Mouse (Mus musculus): Measurements from ENCODE around the gene Gm8094.
"Not testable (repeated sequence)": the region's sequence is repeated elsewhere in the genome, so short reads cannot be mapped to it uniquely, and the experiment has no call there.

Gm8094 gene

DNA sequence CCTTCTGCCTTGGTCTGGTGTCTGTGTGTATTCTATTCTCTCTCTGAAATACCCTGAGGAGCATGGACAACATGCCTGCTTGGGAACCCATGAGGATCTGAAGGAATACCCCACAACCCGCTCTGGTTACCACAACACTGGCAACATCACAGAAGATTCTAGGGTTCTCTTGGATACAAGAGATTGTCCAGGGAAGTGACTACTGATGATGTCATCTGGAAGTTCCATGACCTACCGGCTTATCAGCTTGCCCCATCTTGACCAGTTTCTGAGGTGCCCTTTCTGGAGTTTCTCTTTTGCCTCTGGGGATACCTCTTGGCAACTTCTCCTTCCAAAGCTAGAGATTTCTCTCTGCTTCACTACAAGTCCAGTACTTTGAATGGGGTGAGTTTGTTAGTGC, at the start of gene Gm8094:
TSS of gene Gm8094 (minus strand) at position 101 of the 400 bp plus-strand sequence.
- DNase-seq (ENCODE audit: low spot score in 2 of 2): not testable (repeated sequence)

DNA sequence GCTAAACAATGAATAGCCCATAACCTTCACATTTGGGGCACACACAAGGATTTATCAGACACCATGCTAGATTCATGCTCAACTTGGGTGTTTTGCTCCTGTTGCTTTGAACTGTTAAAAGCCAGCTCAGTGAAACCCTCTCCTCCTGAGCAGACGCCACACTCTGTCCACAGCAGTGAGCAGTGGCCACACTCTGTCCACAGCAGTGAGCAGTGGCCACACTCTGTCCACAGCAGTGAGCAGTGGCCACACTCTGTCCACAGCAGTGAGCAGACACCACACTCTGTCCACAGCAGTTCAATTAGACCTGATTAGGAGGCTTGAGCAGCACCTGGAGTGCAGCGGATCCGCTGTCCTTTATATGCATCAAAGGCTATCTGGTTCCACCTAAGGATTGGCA, 43.2 kb upstream of the Gm8094 start:
- not testable (repeated sequence) for DNase-seq (ENCODE audit: low spot score in 2 of 2)

DNA sequence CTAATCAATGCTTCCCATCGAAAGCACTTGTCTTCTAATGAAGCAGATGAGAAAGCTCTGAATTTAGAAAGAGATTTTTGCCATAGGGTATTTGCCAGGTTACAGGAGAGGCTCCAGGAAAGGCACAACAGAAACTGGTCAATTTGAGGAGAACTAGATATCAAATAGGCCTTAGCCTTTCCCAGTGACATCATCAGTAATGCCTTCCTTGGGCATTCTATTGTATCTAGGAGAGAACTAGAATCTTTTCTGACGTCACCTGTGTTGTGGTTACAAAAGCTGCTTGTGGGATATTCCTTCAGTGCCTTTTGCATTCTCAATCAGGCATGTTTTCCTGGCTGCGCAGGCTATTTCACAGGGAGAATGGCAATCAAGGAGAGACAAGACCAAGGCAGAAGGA, 23.9 kb upstream of the Gm8094 start, which contains the start of gene Gm8104:
TSS of gene Gm8104 (plus strand) at position 301 of the 400 bp plus-strand sequence.
- DNase-seq (ENCODE audit: low spot score in 2 of 2): not testable (repeated sequence)

DNA sequence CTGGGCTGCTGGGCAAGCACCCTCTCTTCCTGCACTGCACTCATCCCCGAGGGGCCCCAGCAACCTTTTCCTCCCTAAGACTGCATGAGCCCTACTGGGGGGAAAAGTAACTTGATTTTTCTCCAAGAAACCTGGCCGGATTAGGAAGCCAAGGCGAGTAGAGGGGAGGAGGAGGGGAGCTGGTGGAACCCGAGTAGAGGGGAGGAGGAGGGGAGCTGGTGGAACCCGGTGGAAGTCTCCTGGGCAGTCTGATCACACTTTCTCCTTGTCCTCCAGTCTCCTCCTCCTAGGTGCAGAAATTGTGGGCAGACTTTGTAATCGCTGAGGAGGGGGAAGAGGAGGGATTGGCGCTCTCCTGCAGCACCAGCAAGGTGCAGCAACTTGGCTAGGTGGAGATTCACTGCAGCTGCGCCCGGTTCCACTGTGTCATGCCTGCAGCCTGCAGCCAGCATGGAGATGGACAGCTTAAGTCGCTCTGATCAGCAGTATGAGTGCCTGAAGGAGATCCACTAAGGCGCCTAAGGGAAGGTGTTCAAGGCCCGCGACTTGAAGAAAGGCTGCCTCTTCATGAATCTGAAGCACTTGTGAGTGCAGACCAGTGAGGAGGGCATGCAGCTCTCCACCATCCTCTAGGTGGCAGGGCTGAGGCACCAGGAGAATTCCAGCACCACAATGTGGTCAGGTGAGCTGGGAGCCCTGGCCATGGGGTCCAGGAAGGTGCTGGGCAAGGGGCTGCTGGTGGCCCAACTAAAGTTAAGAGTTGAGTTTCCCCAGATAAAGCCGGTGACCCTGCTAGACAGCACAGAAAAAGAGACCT, 12.9 kb upstream of the Gm8094 start:
- DNase-seq (ENCODE audit: low spot score in 2 of 2): not testable (repeated sequence)

DNA sequence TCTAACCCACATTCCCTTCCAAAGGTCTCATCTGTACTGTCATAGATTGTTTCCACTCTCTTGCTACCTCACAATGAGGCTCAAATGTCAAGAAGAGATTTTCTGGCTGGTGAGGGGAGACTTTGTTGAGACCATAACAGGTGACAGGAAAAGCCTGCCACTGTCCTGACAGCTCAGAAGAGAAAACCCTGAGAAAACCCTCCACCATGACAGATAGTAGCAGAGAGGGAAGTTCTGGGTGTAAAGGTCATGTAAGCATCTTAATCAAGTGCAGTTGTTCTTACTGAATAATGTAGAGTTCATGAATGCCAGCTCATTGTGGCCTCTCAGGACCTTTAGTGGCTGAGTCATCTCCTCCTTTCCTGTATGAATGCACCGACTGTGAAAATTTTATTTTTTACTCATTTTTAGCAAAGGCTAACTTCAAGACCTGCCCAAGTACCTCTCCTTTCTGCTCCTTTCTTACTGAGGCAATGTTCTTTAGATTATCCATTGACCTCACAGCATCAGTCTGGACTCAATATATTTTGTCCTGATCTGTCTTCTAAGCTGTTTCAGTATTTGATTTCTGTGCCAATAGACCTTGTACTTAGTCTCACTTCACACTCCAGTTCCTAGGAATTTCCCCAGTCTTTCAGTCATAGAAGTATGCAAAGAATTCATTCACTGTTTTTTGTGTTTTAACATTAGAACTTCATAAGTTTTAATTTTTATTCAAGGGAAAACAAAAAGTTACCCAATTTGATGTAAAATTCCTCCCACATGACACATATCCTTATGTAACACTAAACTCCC, 8.7 kb upstream of the Gm8094 start:
- DNase-seq (ENCODE audit: low spot score in 2 of 2): not testable (repeated sequence)

DNA sequence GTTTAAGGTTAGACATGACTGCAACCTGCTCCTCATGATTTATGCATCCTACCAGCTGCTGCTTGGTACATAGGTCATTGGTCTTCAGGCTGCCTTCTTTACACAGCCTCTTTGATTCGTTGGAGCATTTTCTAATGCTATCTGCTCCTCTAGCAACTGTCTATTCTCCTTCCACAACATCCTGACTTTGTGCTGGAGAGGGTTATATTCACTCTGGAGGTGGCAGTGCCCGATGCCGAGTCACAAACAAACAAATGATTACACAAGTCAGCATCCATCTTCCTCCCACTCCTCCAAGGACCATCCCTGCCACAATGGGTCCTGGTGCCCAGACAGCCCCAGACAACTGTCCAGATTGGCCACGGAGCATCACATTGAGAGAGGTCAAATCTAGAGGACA, 16.3 kb downstream of the Gm8094 start:
- not testable (repeated sequence) for DNase-seq (ENCODE audit: low spot score in 2 of 2)

DNA sequence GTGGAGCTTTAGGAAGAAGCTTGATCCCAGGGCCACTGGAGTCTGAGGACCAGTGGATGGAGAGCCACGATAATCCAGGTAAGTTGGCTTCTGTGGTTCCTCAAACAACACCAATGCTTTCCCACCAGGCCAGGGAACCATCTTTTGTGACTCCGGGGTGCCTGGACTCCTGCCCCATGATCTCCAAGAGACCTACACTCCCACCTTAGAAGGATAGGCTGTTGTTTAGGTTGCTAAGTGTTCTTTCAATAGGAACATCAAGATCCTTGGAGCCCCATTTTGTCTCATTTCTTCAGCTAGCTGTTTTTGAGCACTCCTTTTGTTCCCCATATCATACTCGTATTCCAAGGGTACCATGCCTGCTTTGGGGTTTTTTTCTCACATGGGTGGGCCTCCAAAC, 18.4 kb downstream of the Gm8094 start:
- not testable (repeated sequence) for DNase-seq (ENCODE audit: low spot score in 2 of 2)
